Mouse (Mus musculus) kidney, embryonic 14.5 days (tissue): ENCODE data around the gene Psmd9. TPM values are rescaled to one million over a fixed set of nuclear protein-coding genes. Genes with fewer than 3 reads are reported as not detected.
"Not testable (repeated sequence)": the region's sequence is repeated elsewhere in the genome, so short reads cannot be mapped to it uniquely, and the experiment has no call there.

Experiments used
- ATAC-seq: fragments of 200-750 bp; cut with Nextera tagmentation; 2 replicates; pipeline ENCODE4 v1.8.0; 2017; ENCODE audit warnings: moderate number of reproducible peaks, mild to moderate bottlenecking, moderate TSS enrichment, moderate library complexity; ENCODE audit not compliant: low FRiP score, low TSS enrichment
- H3K27ac ChIP-seq: fragments of 300-500 bp; sonication (generic); 2 replicates; pipeline ENCODE4 v1.5.1; 2014; ENCODE audit warnings: low read depth, mild to moderate bottlenecking, low read length, moderate library complexity, mixed read lengths
- H3K27me3 ChIP-seq: fragments of 300-500 bp; sonication (generic); 2 replicates; pipeline ENCODE4 v1.6.1; 2014; ENCODE audit warnings: mild to moderate bottlenecking, low read length; ENCODE audit not compliant: control insufficient read depth, insufficient read depth
- H3K36me3 ChIP-seq: fragments of 300-500 bp; sonication (generic); 2 replicates; pipeline ENCODE4 v1.6.1; 2014; ENCODE audit warnings: low read length, mixed read lengths; ENCODE audit not compliant: control insufficient read depth, insufficient read depth
- H3K4me1 ChIP-seq: fragments of 300-500 bp; sonication (generic); 2 replicates; pipeline ENCODE4 v1.6.1; 2014; ENCODE audit warnings: low read length, mixed read lengths; ENCODE audit not compliant: control insufficient read depth, insufficient read depth
- H3K4me2 ChIP-seq: fragments of 300-500 bp; sonication (generic); replicated peaks from 2 replicates; pipeline ENCODE4 v1.6.1; 2014; ENCODE audit warnings: low read depth, mild to moderate bottlenecking, low read length
- H3K4me3 ChIP-seq: fragments of 300-500 bp; sonication (generic); 2 replicates; pipeline ENCODE4 v1.5.1; 2014; ENCODE audit warnings: mild to moderate bottlenecking, low read length
- H3K9ac ChIP-seq: fragments of 300-500 bp; sonication (generic); 2 replicates; pipeline ENCODE4 v1.6.1; 2014; ENCODE audit warnings: low read depth, mild to moderate bottlenecking, low read length, moderate library complexity
- H3K9me3 ChIP-seq: fragments of 300-500 bp; sonication (generic); 2 replicates; pipeline ENCODE4 v1.6.1; 2016; ENCODE audit warnings: low read length; ENCODE audit not compliant: control insufficient read depth
- WGBS: fragments of 180-500 bp; shearing (Covaris S2); extraction: QIAGEN DNeasy Blood & Tissue Kit; methylation state at CpG from one replicate; pipeline ENCODE4 v1.1.7; 2014; 5-methylcytosine and 5-hydroxymethylcytosine counted together
- polyA plus RNA-seq: library from polyadenylated mRNA; unstranded; fragments of >200 nt; fragmentation: Nextera tagmentation; extraction: Ambion mirVana; gene quantifications from 2 replicates; pipeline ENCODE4 v1.2.1, GENCODE M21; 2014

Psmd9 gene
- polyA plus RNA-seq, 1 experiment from 2014 or later: 73.9 TPM

GRCm38 (mm10) chr5:123192606-123193150, 23.5 kb downstream of the Psmd9 start:
- H3K4me1 ChIP-seq: no peaks in the 10 kb centered on the region
- no peak for ATAC-seq
- WGBS: 54% methylated on average over 9 of the region's 9 CpGs

GRCm38 (mm10) chr5:123193436-123193835, 24.2 kb downstream of the Psmd9 start:
- H3K4me2 ChIP-seq: no peak overlapping the region
- no peak overlapping the region for H3K4me3 ChIP-seq
- no peaks in the 10 kb centered on the region for H3K9me3 ChIP-seq
- WGBS: 78% methylated on average over 5 of the region's 5 CpGs
- H3K36me3 ChIP-seq: no peaks in the 10 kb centered on the region
- no peak overlapping the region for H3K27ac ChIP-seq
- ATAC-seq: no peak
- H3K27me3 ChIP-seq: no peaks in the 10 kb centered on the region
- no peaks in the 10 kb centered on the region for H3K4me1 ChIP-seq
- no peak overlapping the region for H3K9ac ChIP-seq

More at GRCm38 (mm10) chr5:123192606-123193150, 23.5 kb downstream of the Psmd9 start:
- Histone ChIP-seq H3K4me3 (no peak overlapping the region), H3K27ac (no peak overlapping the region), H3K9ac (no peak overlapping the region), H3K9me3 (no peaks in the 10 kb centered on the region), H3K4me2 (no peak overlapping the region), H3K27me3 (no peaks in the 10 kb centered on the region), H3K36me3 (no peaks in the 10 kb centered on the region)

- Histone ChIP-seq H3K4me2 (no peak overlapping the region), H3K9me3 (no peaks in the 10 kb centered on the region), H3K27me3 (no peaks in the 10 kb centered on the region), H3K4me1 (no peaks in the 10 kb centered on the region), H3K36me3 (no peaks in the 10 kb centered on the region), H3K9ac (no peak overlapping the region), H3K27ac (no peak overlapping the region), H3K4me3 (no peak overlapping the region)
- WGBS: 87% methylated on average over 6 of the region's 6 CpGs
- no peak for ATAC-seq
Observed at GRCm38 (mm10) chr5:123194856-123195255, 25.6 kb downstream of the Psmd9 start.

GRCm38 (mm10) chr5:123195500-123196000, 26.3 kb downstream of the Psmd9 start:
- Histone ChIP-seq H3K4me3 (no peak overlapping the region), H3K9ac (no peak overlapping the region), H3K4me2 (no peak overlapping the region), H3K9me3 (no peaks in the 10 kb centered on the region), H3K4me1 (no peaks in the 10 kb centered on the region), H3K27me3 (no peaks in the 10 kb centered on the region), H3K36me3 (no peaks in the 10 kb centered on the region), H3K27ac (no peak overlapping the region)
- ATAC-seq: no peak
- 89% methylated on average over 16 of the region's 16 CpGs for WGBS

GRCm38 (mm10) chr5:123196746-123197145, 27.5 kb downstream of the Psmd9 start:
- H3K27me3 ChIP-seq: no peaks in the 10 kb centered on the region
- no peak overlapping the region for H3K4me2 ChIP-seq
- no peaks in the 10 kb centered on the region for H3K36me3 ChIP-seq
- H3K27ac ChIP-seq: no peak overlapping the region
- H3K4me3 ChIP-seq: no peak overlapping the region
- H3K4me1 ChIP-seq: no peaks in the 10 kb centered on the region
- H3K9me3 ChIP-seq: no peaks in the 10 kb centered on the region
- no peak for ATAC-seq
- no peak overlapping the region for H3K9ac ChIP-seq
- whole genome bisulfite sequencing: 75% methylated on average over 4 of the region's 4 CpGs

- no peak overlapping the region for H3K27ac ChIP-seq
- no peaks in the 10 kb centered on the region for H3K9me3 ChIP-seq
- 86% methylated on average over 4 of the region's 4 CpGs for WGBS
- H3K9ac ChIP-seq: no peak overlapping the region
- H3K36me3 ChIP-seq: no peaks in the 10 kb centered on the region
- no peaks in the 10 kb centered on the region for H3K4me1 ChIP-seq
- H3K4me2 ChIP-seq: no peak overlapping the region
- ATAC-seq: no peak
- no peaks in the 10 kb centered on the region for H3K27me3 ChIP-seq
- no peak overlapping the region for H3K4me3 ChIP-seq
Observed at GRCm38 (mm10) chr5:123198523-123198922, 29.3 kb downstream of the Psmd9 start.

- H3K27ac ChIP-seq, H3K4me3 ChIP-seq, H3K9ac ChIP-seq, H3K4me2 ChIP-seq, ATAC-seq, H3K9me3 ChIP-seq, H3K36me3 ChIP-seq, H3K4me1 ChIP-seq, H3K27me3 ChIP-seq: not testable (repeated sequence)
- WGBS: 93% methylated on average over 5 of the region's 7 CpGs
Observed at GRCm38 (mm10) chr5:123200816-123201522, 31.8 kb downstream of the Psmd9 start.

- no peak overlapping the region for H3K27ac ChIP-seq
- ATAC-seq: no peak
- H3K36me3 ChIP-seq: no peaks in the 10 kb centered on the region
- H3K9ac ChIP-seq: no peak overlapping the region
- H3K4me1 ChIP-seq: no peaks in the 10 kb centered on the region
- no peaks in the 10 kb centered on the region for H3K27me3 ChIP-seq
- 83% methylated on average over 7 of the region's 7 CpGs for WGBS
- no peaks in the 10 kb centered on the region for H3K9me3 ChIP-seq
- no peak overlapping the region for H3K4me3 ChIP-seq
- no peak overlapping the region for H3K4me2 ChIP-seq
Observed at GRCm38 (mm10) chr5:123201523-123201892, 32.3 kb downstream of the Psmd9 start.

- H3K4me2 ChIP-seq: no peak overlapping the region
- H3K4me3 ChIP-seq: no peak overlapping the region
- no peaks in the 10 kb centered on the region for H3K27me3 ChIP-seq
- H3K36me3 ChIP-seq: no peaks in the 10 kb centered on the region
- H3K27ac ChIP-seq: no peak overlapping the region
- no peak for ATAC-seq
- no peak overlapping the region for H3K9ac ChIP-seq
- WGBS: 87% methylated on average over 5 of the region's 5 CpGs
- no peaks in the 10 kb centered on the region for H3K4me1 ChIP-seq
- no peaks in the 10 kb centered on the region for H3K9me3 ChIP-seq
Observed at GRCm38 (mm10) chr5:123201987-123202386, 32.8 kb downstream of the Psmd9 start.
